Mouse (Mus musculus): ENCODE measurements around the gene Med9.

The Med9 gene

DNA sequence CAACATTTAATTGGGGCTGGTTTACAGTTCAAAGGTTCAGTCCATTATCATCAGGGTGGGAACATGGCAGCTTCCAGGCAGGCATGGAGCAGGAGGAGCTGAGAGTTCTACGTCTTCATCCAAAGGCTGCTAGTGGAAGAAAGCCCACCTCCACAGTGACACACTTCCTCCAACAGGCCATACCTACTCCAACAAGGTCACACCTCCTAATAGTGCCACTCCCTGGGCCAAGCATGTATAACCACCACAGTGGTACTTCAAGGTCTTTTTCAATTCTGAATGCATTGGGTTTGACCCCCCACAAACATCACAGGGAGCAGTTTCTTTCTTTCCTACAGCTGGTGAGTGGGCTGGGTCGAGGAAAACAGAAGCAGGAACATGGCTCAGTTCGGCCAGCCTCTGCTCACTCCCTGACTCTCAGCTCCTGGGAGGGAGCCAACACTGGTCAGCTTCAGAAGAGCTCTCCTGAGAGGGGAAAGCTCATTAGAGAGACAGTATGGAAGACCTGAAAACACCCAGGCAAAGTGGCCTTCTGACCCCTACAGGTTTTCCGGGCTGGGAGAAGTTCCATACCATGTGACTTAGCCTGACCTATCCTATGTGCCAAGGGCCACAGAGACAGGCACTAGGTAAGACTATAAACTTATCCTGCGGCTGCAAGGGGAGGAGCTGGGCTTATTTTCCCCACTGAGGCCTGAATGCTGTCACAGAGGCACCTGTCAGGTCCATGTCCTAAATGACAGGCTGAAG is 53.4 kb downstream of the Med9 start:
- no peak for DNase-seq (ENCODE audit: low read depth)

DNA sequence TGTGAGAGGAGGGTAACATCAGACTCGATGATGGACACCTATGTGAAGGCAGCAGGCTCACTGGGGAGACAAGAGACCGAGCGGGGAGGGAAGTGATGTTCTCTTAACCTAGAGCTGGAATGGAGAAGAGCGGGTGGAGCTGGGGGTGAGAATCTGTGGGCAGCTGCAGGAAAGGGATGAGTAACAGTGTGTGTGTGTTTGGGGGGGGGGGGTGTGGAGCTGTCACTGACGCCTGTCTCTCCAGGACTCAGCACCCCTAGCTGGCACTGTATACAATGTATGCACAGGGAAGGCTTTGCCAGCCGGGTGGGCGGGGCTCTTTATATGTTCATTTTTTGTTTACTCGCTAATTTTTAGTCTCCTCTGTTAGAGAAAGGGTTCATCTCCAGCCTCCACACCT is 55.8 kb downstream of the Med9 start:
- DNase-seq (ENCODE audit: low read depth), result no peak

DNA sequence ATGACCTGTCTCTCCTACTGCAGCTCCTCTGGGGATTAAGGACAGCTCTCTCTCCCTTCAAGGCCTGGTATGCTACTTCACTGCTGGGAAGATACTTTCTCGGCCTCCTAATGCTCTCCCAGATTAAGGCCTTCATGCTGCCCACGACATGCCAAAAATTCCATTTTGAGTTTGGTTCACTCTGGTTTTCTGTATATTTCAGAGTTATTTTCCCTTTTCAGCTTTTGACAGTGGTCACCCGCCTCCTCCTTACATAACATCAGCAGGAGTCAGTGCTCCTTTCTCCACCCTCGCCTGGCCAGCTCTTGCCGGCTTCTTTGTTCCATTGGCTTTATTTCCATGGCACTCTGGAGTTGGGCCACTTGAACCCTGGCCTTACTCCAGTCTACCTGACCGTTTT is 56.7 kb downstream of the Med9 start:
- no peak for DNase-seq (ENCODE audit: low read depth)

DNA sequence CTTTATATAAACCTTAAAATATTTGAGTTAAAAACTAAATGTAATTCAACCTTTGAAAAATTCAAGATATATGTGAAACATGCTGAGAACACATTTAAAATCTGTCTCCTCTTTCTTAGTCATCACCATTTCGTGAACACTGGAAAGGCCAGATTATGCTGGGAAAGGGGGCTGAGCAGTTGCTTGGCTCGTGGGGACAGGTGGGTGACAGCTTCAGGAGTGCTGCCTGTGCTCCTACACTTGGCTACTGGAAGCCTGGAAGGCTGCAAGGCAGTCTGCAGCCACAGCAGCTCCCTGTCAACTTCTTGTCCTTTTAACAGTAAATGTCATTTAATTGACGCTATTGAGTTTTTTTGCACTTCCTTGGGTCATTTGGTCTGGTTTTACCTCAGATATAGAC is 57.9 kb downstream of the Med9 start:
- no peak for DNase-seq (ENCODE audit: low read depth)

DNA sequence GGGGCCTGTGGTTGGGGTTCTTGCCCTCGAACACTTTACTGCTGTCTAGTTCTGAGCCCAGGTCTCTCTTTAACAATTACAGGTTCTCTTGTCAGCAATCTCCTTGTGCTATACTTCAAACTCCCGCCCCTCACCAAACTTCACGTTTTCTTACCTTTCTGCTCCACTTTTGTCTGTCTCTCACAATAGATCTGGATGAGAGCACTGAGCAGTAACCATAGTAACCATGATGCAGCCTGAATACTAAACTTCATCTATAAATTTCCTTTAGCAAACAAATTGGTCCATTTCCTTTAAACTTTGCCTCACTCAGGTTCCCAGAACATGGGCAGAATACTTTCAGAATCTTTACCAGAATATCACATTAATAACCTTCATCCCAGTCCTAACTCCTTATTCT is 61.4 kb downstream of the Med9 start:
- no peak for DNase-seq (ENCODE audit: low read depth)

DNA sequence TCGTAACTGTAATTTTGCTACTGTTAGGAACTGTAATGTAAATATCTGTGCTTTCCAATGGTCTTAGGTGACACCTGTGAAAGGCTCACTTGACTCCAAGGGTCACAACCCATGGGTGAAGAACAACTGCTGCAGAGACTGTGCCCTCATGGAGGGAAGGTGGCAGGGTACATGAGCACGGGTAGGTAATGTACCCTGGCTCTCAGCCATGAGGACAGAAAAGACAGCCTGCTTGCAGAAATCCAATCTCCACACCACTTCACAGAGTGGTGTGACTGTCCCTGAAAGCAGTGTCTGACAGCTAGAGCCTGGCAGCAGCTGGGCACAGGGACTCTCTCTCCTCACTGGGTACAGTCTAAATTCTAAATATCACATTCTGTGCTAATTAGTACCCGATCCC is 63.5 kb downstream of the Med9 start:
- DNase-seq (ENCODE audit: low read depth), result no peak
